8 mouse cellular contexts compared by ENCODE assay signal in genomic region chr6:103510392-103511289, GRCm38 (mm10). TPM values are rescaled to one million over a fixed set of nuclear protein-coding genes. Genes with fewer than 3 reads are reported as not detected.
DNase-seq lines count a peak whose midpoint lies in the region; ATAC-seq and TF ChIP-seq lines count a peak whose summit lies in the region.

Gene Chl1 (plus strand): TSS chr6:103510586.

- peak within 1 kb of the TSS; percentile 51 for H3K4me2 ChIP-seq in hindbrain, embryonic 16.5 days (ENCODE audit: low read length)

- no peaks in the 10 kb centered on the region for H3K36me3 ChIP-seq in E14TG2a.4 (ENCODE audit: insufficient read depth, low read length)
- no peaks in the 10 kb centered on the region for H3K36me3 ChIP-seq in hindbrain, embryonic 16.5 days (ENCODE audit: control insufficient read depth, insufficient read depth, low read length)

- H3K9ac ChIP-seq in hindbrain, embryonic 16.5 days (ENCODE audit: low read depth, low read length): peak within 1 kb of the TSS; percentile 88

- WGBS in hindbrain, embryonic 16.5 days: 2% methylated on average over 25 of the region's 25 CpGs

- H3K27ac ChIP-seq in hindbrain, embryonic 16.5 days (ENCODE audit: low read depth, low read length): peak within 1 kb of the TSS; percentile 98

- peaks cover 27% of the 10 kb centered on the region for H3K4me1 ChIP-seq in E14TG2a.4 (replicated peaks; ENCODE audit: low read depth, low read length)
- peaks cover 9% of the 10 kb centered on the region for H3K4me1 ChIP-seq in hindbrain, embryonic 16.5 days (ENCODE audit: control insufficient read depth, insufficient read depth, low read depth, low read length)

- TF ChIP-seq CTCF in E14TG2a.4 (conservative IDR thresholded peaks at IDR 0.05; ENCODE audit: low read length): no peak

- ATAC-seq in hindbrain, embryonic 16.5 days: peak; percentile 61

- H3K9me3 ChIP-seq in E14TG2a.4 (ENCODE audit: low read length): peaks cover 5% of the 10 kb centered on the region; the same call in 1 of the 2 replicates
- no peaks in the 10 kb centered on the region for H3K9me3 ChIP-seq in hindbrain, embryonic 16.5 days (ENCODE audit: control insufficient read depth, low read length)

- peaks cover 44% of the 10 kb centered on the region for H3K27me3 ChIP-seq in E14TG2a.4 (ENCODE audit: insufficient read depth, low read length)
- H3K27me3 ChIP-seq in hindbrain, embryonic 16.5 days (replicated peaks; ENCODE audit: control insufficient read depth, insufficient read depth, low read length): no peaks in the 10 kb centered on the region

- intact Hi-C loops in left cerebral cortex, postnatal 25 days (cut with DNase I): loop anchor here (2.0 to 5.0 kb wide), 3 partner anchors 47 to 204 kb away; no protein-coding TSS in a partner anchor

- DNase-seq in adrenal gland, postnatal 10 days: peak; percentile 17
- DNase-seq in adrenal gland, postnatal 25 days: no peak
- DNase-seq in embryo, embryonic 11 days: peak; percentile 33
- DNase-seq in left cerebral cortex, postnatal 25 days (ENCODE audit: low spot score in 2 of 2): peak; percentile 42 to 57
- DNase-seq in neural tube, embryonic 10.5 days (ENCODE audit: extremely low spot score, low spot score): peak; percentile 33
- no peak for DNase-seq in spleen, adult 18-20 months

- H3K4me3 ChIP-seq in E14TG2a.4 (replicated peaks; ENCODE audit: low read length): peak within 1 kb of the TSS; percentile 69
- H3K4me3 ChIP-seq in hindbrain, embryonic 16.5 days (ENCODE audit: low read length): peak within 1 kb of the TSS; percentile 73

RNA-seq across cellular contexts. Expression of gene Chl1, which starts in this region (rescaled TPM):
- total RNA-seq in adrenal gland, postnatal 10 days (2021): 1 to 10 TPM; 5.8 to 8.8 TPM
- 2.3 and 3.2 TPM in 2 replicates for total RNA-seq in adrenal gland, postnatal 25 days (2021)
- polyA plus RNA-seq in hindbrain, embryonic 16.5 days (2015; fragmentation: Nextera tagmentation; extraction: Ambion mirVana): 143 and 157 TPM in 2 replicates
- total RNA-seq in left cerebral cortex, postnatal 25 days (2021): 100 to 1,000 TPM; 123 to 148 TPM

Comparison
In these comparisons a context has a peak if more than half of its experiments do, and no peak if none do; other contexts are left out.
1. RNA of gene Chl1 (total RNA-seq): 123 to 148 TPM in left cerebral cortex, postnatal 25 days; 5.8 to 8.8 TPM in adrenal gland, postnatal 10 days and 2.3 to 3.2 TPM in adrenal gland, postnatal 25 days; every median in the first group is over 10 times any median in the second.
2. DNase-seq: peak in adrenal gland, postnatal 10 days (single experiment), embryo, embryonic 11 days (single experiment), left cerebral cortex, postnatal 25 days (2 of 2) and neural tube, embryonic 10.5 days (single experiment); none in adrenal gland, postnatal 25 days (single experiment) and spleen, adult 18-20 months (0 of 2).